Mouse (Mus musculus): ENCODE data around the gene Trpm3. TPM values are rescaled to one million over a fixed set of nuclear protein-coding genes. Genes with fewer than 3 reads are reported as not detected.
A peak's percentile ranks its signal among the peaks of the same experiment; 100 is the strongest.

Gene Trpm3
- polyA plus RNA-seq, 1 experiment, result 0.05 TPM

DNA sequence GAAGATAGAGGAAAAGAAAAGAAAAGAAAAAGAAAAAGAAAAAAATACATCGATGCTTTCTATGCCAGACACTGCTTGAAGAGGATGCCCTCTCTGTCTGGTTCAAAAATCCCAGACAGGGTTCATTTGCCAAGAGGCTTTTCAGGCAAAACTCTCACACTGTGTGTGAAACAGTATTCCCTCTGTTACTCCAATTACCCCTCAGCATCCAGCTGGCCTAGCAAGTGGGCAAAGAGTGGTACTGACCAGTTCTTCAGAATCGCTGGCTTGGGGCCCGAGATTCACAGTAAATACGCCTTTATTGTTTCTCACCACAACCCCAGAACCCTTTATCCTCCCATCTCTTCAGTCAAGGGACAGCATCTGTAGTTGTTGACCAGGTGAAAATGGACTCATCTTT lies 178.5 kb downstream of the Trpm3 start:
- H3K4me3 ChIP-seq (ENCODE audit: insufficient read depth, poor library complexity, severe bottlenecking), result no peak overlapping the region
- no peaks in the 10 kb centered on the region for H3K79me3 ChIP-seq (ENCODE audit: low read depth)
- TF ChIP-seq FOSL1 (IDR thresholded peaks at IDR 0.05; ENCODE audit: insufficient read depth, low read length, poor library complexity, severe bottlenecking) (no peak), MYOG (IDR thresholded peaks at IDR 0.05; ENCODE audit: control insufficient read depth, extremely low read depth, insufficient read length) (no peak), CEBPB (IDR thresholded peaks at IDR 0.05; ENCODE audit: low read depth) (no peak)
- H3K27me3 ChIP-seq (ENCODE audit: control insufficient read depth, insufficient read depth, insufficient read length), result no peaks in the 10 kb centered on the region
- H3K79me2 ChIP-seq (ENCODE audit: control insufficient read depth, insufficient read depth), result no peaks in the 10 kb centered on the region
- H3ac ChIP-seq (ENCODE audit: control insufficient read depth, insufficient read length, low read depth), result no peak overlapping the region
- H3K36me3 ChIP-seq (ENCODE audit: control insufficient read depth, insufficient read depth), result no peaks in the 10 kb centered on the region

DNA sequence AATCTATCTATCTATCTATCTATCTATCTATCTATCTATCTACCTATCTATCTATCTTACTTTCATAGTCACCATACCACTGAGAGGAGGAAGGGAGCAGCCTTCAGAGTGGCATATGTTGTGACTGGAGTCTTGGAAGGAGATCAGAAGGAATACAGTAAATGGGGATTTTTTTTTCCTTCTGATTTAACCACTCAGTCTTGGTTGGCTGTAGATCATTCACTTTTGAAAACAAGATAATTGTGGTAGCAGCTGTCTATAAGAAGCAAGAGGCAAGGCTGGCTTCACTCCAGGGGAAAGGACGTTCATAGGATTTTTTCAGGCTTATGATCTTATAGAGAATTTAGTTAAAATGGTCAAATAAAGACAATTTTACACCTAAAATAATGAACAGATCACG lies 188.0 kb downstream of the Trpm3 start:
- Histone ChIP-seq H3K79me2 (ENCODE audit: control insufficient read depth, insufficient read depth) (no peaks in the 10 kb centered on the region), H3ac (ENCODE audit: control insufficient read depth, insufficient read length, low read depth) (no peak overlapping the region), H3K4me3 (ENCODE audit: insufficient read depth, poor library complexity, severe bottlenecking) (no peak overlapping the region), H3K27me3 (ENCODE audit: control insufficient read depth, insufficient read depth, insufficient read length) (no peaks in the 10 kb centered on the region), H3K36me3 (ENCODE audit: control insufficient read depth, insufficient read depth) (no peaks in the 10 kb centered on the region), H3K79me3 (ENCODE audit: low read depth) (no peaks in the 10 kb centered on the region)
- TF ChIP-seq CTCF (IDR thresholded peaks at IDR 0.05; ENCODE audit: control insufficient read depth, insufficient read depth, insufficient read length) (no peak), USF1 (IDR thresholded peaks at IDR 0.05; ENCODE audit: low read depth) (no peak)

DNA sequence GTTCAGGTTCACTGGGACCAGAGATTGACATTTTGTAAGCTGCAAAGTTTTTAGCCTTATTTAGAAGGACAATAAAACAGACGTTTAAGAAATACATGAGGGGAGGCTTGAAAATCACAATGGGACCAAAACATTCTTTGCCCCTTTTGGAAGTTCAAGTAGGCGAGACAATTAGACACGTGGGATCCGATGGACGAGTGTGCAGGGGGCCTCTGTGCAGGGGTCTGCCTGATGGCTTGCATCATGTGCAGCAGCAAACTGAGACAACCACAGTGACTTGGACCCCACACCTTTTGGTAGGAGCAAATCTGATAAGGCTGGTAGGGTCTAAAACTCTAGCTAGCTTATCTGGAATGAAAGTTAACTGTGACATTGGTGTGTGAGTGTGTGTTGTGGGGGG lies 188.4 kb downstream of the Trpm3 start:
- no peaks in the 10 kb centered on the region for H3K79me3 ChIP-seq (ENCODE audit: low read depth)

DNA sequence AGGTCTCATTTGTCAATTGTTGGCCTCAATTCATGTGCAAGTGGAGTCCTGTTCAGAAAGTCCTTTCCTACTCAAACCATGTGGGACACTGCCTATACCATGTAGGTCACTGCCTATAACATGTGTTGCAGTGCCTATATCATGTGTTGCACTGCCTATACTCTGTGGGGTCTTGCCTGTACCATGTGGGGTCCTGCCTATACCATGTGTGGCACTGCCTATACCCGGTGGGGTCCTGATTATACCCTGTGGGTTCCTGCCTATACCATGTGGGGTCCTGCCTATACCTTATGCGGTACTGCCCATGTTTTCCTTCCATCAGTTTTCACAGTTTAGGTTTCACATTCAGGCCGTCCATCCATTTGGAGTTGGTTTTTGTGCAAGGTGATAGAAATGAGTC lies 197.4 kb downstream of the Trpm3 start:
- no peaks in the 10 kb centered on the region for H3K36me3 ChIP-seq (ENCODE audit: control insufficient read depth, insufficient read depth)
- no peaks in the 10 kb centered on the region for H3K27me3 ChIP-seq (ENCODE audit: control insufficient read depth, insufficient read depth, insufficient read length)
- no peaks in the 10 kb centered on the region for H3K79me2 ChIP-seq (ENCODE audit: control insufficient read depth, insufficient read depth)
- no peak overlapping the region for H3K4me3 ChIP-seq (ENCODE audit: insufficient read depth, poor library complexity, severe bottlenecking)
- no peak overlapping the region for H3ac ChIP-seq (ENCODE audit: control insufficient read depth, insufficient read length, low read depth)
- no peaks in the 10 kb centered on the region for H3K79me3 ChIP-seq (ENCODE audit: low read depth)
- TF ChIP-seq USF1 (IDR thresholded peaks at IDR 0.05; ENCODE audit: low read depth) (no peak), MYOD1 (IDR thresholded peaks at IDR 0.05; ENCODE audit: control insufficient read depth, insufficient read length, low read depth) (no peak), CTCF (IDR thresholded peaks at IDR 0.05; ENCODE audit: control insufficient read depth, insufficient read depth, insufficient read length) (no peak), MAX (IDR thresholded peaks at IDR 0.05) (no peak), MYOG (IDR thresholded peaks at IDR 0.05; ENCODE audit: control insufficient read depth, extremely low read depth, insufficient read length) (no peak), CEBPB (IDR thresholded peaks at IDR 0.05; ENCODE audit: low read depth) (no peak), FOSL1 (IDR thresholded peaks at IDR 0.05; ENCODE audit: insufficient read depth, low read length, poor library complexity, severe bottlenecking) (no peak)

More for the DNA sequence above, 188.4 kb downstream of the Trpm3 start:
- H3K4me3 ChIP-seq (ENCODE audit: insufficient read depth, poor library complexity, severe bottlenecking), result no peak overlapping the region
- no peaks in the 10 kb centered on the region for H3K79me2 ChIP-seq (ENCODE audit: control insufficient read depth, insufficient read depth)
- no peaks in the 10 kb centered on the region for H3K36me3 ChIP-seq (ENCODE audit: control insufficient read depth, insufficient read depth)
- no peak overlapping the region for H3ac ChIP-seq (ENCODE audit: control insufficient read depth, insufficient read length, low read depth)
- TF ChIP-seq MAX (IDR thresholded peaks at IDR 0.05), result no peak
- TF ChIP-seq CTCF (IDR thresholded peaks at IDR 0.05; ENCODE audit: control insufficient read depth, insufficient read depth, insufficient read length), result no peak
- no peak for TF ChIP-seq MYOD1 (IDR thresholded peaks at IDR 0.05; ENCODE audit: control insufficient read depth, insufficient read length, low read depth)
- TF ChIP-seq CEBPB (IDR thresholded peaks at IDR 0.05; ENCODE audit: low read depth), result no peak
- no peak for TF ChIP-seq FOSL1 (IDR thresholded peaks at IDR 0.05; ENCODE audit: insufficient read depth, low read length, poor library complexity, severe bottlenecking)
- no peak for TF ChIP-seq MYOG (IDR thresholded peaks at IDR 0.05; ENCODE audit: control insufficient read depth, extremely low read depth, insufficient read length)
- no peak for TF ChIP-seq USF1 (IDR thresholded peaks at IDR 0.05; ENCODE audit: low read depth)
- no peaks in the 10 kb centered on the region for H3K27me3 ChIP-seq (ENCODE audit: control insufficient read depth, insufficient read depth, insufficient read length)

DNA sequence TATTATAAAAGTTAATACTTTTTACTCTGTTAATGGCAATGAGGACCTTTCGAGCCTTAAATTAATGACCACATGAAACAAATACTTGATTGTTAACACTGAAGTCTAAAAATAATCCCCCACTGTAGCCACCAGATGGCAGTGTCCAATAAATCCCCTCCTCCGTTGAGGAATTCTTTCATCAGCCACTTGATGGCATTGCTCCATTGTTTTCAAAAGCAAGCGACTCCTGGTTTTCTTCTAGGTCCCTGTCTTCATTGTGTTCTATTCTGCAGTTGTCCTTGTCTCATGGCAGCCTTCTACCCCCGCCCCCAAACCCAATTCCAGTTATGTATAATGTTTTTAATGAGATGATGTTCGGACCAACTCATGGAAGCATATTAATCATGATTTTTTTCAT lies 198.6 kb downstream of the Trpm3 start:
- TF ChIP-seq CEBPB (IDR thresholded peaks at IDR 0.05; ENCODE audit: low read depth) (no peak), FOSL1 (IDR thresholded peaks at IDR 0.05; ENCODE audit: insufficient read depth, low read length, poor library complexity, severe bottlenecking) (no peak), CTCF (IDR thresholded peaks at IDR 0.05; ENCODE audit: control insufficient read depth, insufficient read depth, insufficient read length) (peak; percentile 70), MAX (IDR thresholded peaks at IDR 0.05) (no peak), MYOG (IDR thresholded peaks at IDR 0.05; ENCODE audit: control insufficient read depth, extremely low read depth, insufficient read length) (no peak), MYOD1 (IDR thresholded peaks at IDR 0.05; ENCODE audit: control insufficient read depth, insufficient read length, low read depth) (no peak), USF1 (IDR thresholded peaks at IDR 0.05; ENCODE audit: low read depth) (no peak)
- Histone ChIP-seq H3K79me3 (ENCODE audit: low read depth) (no peaks in the 10 kb centered on the region), H3K36me3 (ENCODE audit: control insufficient read depth, insufficient read depth) (no peaks in the 10 kb centered on the region), H3ac (ENCODE audit: control insufficient read depth, insufficient read length, low read depth) (no peak overlapping the region), H3K27me3 (ENCODE audit: control insufficient read depth, insufficient read depth, insufficient read length) (no peaks in the 10 kb centered on the region), H3K79me2 (ENCODE audit: control insufficient read depth, insufficient read depth) (no peaks in the 10 kb centered on the region), H3K4me3 (ENCODE audit: insufficient read depth, poor library complexity, severe bottlenecking) (no peak overlapping the region)

DNA sequence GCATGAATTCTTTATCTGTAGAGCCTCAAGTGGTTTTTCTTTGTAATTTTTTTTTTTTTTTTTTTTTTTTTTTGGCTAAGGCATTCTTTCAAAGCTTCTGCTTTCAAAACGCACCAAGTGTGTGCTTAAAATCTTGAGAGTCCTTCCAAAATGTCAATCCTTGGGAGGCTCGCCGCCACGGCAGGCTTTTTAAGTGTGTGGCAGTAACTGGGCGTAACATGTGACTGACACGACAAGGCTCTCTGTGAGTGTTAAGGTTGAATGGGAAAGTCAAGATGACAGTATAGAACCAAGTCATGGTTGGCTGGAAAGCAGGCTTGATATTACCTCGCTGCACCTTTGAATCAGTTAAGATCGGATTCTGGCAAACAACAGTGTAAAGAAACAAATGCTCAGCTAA lies 200.1 kb downstream of the Trpm3 start:
- Histone ChIP-seq H3K79me3 (ENCODE audit: low read depth) (no peaks in the 10 kb centered on the region), H3K27me3 (ENCODE audit: control insufficient read depth, insufficient read depth, insufficient read length) (no peaks in the 10 kb centered on the region), H3K4me3 (ENCODE audit: insufficient read depth, poor library complexity, severe bottlenecking) (no peak overlapping the region), H3ac (ENCODE audit: control insufficient read depth, insufficient read length, low read depth) (no peak overlapping the region), H3K79me2 (ENCODE audit: control insufficient read depth, insufficient read depth) (no peaks in the 10 kb centered on the region), H3K36me3 (ENCODE audit: control insufficient read depth, insufficient read depth) (no peaks in the 10 kb centered on the region)
- TF ChIP-seq USF1 (IDR thresholded peaks at IDR 0.05; ENCODE audit: low read depth), result no peak
- no peak for TF ChIP-seq FOSL1 (IDR thresholded peaks at IDR 0.05; ENCODE audit: insufficient read depth, low read length, poor library complexity, severe bottlenecking)
